Mouse (Mus musculus): ENCODE results near the gene Grn.
"Not testable (repeated sequence)": the region's sequence is repeated elsewhere in the genome, so short reads cannot be mapped to it uniquely, and the experiment has no call there.

Grn gene

GRCm38 (mm10) chr11:102401898-102402500, 28.1 kb upstream of the Grn start:
- DNase-seq (ENCODE audit: low read depth), result no peak

GRCm38 (mm10) chr11:102403657-102404056, 26.5 kb upstream of the Grn start:
- no peak for DNase-seq (ENCODE audit: low read depth)

DNA sequence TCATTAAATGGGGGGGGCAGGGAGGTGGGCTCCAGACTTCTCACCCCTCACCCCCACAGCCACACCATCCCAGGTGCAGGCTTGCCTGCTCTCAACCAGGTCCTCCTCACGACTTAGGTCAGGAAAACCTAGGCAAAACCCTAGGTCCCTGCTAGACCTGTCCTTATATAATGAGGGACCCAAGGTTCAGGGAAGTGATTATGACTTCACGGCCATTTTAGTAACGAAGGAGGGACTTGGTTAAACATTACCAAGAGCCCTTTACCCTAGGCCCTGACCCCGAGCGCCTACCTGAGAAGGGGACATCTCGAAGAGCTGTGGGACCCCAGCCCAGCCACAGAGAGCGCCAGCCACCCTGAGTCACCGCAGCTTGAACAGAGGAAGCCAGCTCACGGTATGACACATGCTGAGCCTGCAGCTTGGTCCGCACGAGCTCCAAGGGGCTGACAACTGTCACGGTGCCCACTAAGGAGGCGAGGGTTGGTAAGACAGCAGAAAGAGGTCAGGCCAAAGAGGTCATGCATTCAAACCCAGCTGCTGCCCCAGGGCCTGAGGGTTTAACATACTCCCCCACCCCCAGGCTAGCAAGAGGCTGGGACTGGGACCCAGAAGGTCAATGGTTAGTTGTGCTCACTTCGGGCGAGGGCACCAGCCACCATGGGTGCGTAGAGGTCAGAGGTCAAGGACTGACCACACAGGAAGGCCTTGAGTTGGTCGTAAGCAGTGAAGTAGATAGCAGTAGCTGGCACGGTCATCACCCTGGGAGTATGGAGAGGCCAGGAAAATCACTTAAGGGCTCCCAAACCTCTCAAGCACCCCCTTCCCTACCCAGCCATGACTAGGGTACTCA, 25.7 kb upstream of the Grn start:
- no peak for DNase-seq (ENCODE audit: low read depth)

GRCm38 (mm10) chr11:102405544-102406285, 24.4 kb upstream of the Grn start:
- DNase-seq (ENCODE audit: low read depth), result no peak

GRCm38 (mm10) chr11:102406401-102406800, 23.7 kb upstream of the Grn start:
- DNase-seq (ENCODE audit: low read depth), result no peak

GRCm38 (mm10) chr11:102406900-102407833, 22.9 kb upstream of the Grn start:
- peak; percentile 90 for DNase-seq (ENCODE audit: low read depth)

DNA sequence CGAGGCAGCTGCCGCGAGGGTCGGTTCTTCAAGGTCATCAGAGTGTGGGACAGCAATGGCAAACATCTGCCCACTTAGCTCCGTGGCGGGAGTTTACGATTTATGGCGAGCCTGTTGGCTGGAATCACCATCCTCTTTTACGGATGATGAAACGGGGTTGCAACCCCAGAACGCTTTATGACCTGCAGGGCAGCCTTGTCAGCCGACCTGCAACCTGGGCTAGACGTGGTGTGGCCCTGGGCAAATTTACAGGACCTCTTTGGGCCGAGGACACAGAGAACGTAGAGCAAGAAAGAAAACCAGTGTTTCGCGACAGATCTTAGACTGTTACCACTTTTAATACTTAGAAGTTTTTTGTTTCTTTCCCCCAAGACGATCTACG, 22.3 kb upstream of the Grn start, which contains the start of gene Slc25a39:
TSS of gene Slc25a39 (minus strand) at position 113 of the 382 bp plus-strand sequence.
- no peak for DNase-seq (ENCODE audit: low read depth)

DNA sequence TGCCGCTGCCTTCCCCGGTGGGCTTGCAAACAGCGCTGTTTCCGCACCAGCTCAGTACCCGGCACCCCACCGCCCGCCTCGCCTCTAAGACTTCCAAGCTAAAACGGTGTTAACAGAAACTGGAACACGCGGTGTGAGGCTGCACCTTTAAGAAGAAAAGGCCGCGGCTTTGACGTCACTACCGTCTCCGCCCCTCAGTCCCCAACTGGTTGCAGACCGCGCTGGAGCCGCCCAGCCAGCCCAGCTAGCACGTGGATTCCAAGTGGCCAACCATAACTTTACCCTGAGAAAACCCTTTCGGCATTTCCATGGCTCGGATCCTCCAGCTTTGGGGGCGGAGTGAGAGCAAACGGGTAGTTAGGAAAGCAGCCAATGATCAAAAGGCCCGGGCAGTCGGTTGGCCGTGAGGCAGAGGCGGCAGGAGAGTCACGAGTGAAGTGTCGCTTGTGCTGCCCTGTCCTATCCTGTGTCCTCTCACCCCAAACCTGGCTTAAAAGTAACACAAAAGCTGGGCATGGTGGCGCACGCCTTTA, 21.7 kb upstream of the Grn start:
- DNase-seq (ENCODE audit: low read depth), result peak; percentile 100

DNA sequence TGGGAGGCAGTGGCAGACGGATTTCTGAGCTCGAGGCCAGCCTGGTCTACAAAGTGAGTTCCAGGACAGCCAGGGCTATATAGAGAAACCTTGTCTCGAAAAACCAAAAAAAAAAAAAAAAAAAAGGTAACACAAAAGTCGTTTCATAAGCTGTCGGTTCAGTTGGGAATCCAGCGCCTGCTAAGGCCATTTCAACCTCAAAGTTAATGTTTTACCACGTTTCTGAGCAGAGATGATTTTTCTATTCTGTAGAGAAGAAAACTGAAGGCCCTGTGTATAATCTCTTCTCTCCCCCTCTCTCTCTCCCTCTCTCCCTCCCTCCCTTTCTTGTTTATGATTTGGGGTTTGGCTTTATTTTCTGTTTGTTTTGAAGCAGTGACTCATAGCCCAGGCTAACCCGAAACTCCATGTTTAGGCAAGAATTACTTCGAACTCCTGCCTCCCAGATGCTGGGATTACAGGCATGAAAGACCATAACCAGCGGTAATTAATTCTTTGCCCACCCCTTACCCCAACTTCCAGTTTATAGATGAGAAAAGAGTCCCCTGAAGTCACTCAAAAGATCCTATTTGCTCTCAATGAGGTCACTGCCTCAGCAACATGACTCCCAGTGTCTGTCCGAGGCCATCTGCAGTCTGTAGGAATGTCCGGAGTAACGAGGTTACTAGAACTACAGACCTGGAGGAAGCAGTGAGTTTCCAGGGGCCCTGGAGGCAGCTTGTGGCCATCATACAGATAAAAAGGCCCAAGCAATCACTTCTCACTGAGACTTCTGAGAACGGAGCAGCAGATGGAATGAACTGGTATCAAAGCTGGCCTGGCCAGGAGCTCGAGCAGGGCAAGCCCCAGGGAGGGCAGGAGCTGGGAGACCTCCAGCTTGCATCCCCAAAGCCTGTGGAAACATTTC, 21.0 kb upstream of the Grn start:
- DNase-seq (ENCODE audit: low read depth), result peak; percentile 44

DNA sequence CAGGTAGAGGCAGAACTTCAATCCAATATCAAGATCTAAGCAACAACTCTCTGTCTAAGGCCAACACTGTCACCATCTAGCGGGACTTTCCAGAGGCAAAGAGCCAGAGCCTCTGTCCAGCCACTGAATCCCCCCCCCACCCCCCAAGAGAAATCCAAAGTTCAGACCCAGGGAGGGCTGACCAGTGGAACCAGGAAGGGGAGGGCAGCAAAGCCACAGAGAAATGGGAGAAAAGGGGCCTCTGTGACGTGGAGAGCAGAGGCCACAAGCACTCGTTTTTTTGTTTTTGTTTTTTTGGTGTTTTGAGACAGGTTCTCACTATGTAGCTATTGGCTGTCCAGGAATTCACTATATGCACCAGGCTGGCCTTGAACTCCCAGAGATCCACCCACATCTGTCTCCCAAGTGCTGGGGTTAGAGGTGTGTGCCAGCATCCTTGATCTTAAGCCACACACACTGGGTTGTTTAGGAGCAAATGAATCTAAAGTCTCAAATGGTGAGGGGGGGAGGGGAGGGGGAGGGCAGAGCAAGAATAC, 20.3 kb upstream of the Grn start:
- DNase-seq (ENCODE audit: low read depth), result no peak

- DNase-seq (ENCODE audit: low read depth), result not testable (repeated sequence)
These were observed 19.8 kb upstream of the Grn start for GRCm38 (mm10) chr11:102410345-102410744.

DNA sequence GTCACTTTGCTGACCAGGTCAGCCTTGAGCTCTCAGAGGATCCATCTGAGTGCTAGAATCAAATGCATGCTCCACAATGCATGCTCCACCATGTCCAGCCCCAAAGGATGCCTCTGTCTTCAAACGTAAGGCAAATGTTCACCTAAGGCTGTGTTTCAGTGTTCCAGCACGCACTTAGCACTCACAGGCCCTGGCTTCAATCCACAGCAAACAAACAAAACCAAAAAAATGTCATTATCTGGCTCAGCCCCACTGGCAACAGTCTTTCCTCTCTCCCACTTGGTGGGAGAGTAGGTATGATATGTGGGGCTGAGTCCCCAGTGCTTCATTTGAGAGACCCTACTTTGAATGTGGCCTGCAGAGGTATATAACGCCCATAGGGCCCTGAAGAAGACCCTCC, 19.1 kb upstream of the Grn start:
- no peak for DNase-seq (ENCODE audit: low read depth)

DNA sequence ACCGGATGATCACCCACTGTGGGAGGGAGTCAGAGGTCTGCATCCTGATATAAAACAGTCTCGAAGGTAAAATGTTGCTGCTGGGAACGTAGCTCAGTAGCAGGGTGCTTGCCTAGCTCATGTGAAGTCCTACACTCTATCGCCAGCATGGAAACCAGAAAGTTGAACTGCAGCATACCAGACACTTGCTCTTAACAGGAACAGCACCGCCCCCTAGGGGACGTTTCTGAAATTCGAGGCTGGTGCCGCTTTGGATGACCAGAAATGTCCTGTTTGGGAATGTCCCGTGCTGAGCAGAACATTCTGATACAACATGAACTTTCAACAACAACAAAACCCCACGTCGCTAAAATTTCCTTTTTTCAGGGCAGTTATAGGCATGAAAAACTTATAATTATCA, 18.4 kb upstream of the Grn start:
- DNase-seq (ENCODE audit: low read depth), result peak; percentile 92

DNA sequence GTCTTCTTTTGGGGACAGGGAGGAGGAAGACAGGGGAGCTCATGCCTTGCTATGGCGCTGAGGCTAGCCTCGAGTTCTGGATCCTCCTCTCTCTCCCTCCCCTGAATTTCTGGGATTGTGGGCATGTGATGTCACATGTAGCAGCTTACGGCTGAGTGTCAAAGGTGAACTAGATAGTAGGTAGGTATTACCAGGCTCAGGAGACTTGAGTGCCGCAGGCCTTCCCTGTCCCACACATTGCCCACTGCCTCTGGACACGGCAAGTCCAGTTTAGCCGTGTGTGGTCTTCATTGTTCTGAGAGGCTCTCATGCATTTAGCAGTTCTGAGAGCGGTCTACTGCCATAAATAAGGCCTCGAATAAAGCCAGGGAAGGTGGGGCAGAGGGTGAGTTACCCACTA, 17.1 kb upstream of the Grn start:
- no peak for DNase-seq (ENCODE audit: low read depth)

DNA sequence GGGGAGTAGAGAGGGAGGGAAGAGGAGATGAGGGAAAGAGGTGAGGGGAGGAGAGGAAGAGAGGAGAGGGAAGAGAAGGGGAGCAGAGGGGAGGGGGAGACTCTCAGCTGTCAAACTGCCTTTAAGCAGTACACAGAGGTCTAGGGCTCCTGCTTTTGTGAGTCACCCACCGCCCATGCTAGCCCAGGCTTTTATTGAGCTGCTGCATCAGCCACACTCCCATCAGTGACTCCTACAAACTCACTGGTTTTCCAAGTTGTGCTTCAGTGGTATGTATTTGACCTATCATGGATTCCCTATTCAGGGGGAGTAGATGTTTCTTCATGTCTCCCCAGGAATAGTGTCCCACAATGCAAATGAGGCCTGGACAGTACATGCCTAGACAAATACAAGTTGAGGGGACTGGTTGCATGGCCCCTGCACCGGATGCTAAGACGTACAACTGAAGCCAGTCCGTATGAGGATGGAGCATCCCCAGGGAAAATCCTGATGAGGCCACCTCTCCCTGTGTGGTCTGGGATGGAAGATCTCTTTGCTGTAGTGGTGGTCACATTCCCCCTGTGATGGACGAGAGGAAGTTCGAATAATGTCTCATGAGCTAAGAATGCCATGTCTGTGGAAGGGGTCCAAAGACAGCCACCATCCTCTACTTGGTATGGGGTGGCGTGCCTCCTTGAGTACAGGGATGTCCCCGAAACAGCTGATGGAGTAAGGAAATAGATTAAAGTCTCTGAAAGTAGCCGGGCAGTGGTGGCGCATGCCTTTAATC, 14.9 kb upstream of the Grn start:
- DNase-seq (ENCODE audit: low read depth), result no peak

GRCm38 (mm10) chr11:102417160-102417559, 13.0 kb upstream of the Grn start:
- no peak for DNase-seq (ENCODE audit: low read depth)

DNA sequence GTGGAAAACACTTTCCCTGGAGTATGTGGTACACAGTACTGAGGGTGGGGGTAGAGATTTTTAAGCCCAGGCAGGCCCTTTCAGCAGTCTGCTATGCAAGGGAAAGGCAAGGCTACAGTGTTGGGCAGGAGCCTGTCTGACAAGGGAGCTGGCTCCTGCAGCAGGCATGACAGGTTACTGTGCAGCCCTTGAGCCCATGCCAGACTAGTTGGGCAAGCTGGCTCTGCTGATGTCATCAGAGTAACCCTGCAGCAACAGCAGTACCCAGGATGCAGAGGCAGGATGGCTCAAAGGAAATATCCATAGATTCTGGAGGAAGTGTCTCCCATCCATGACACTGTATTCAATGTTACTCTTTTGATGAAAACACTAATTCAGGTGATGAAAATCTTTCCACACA, 11.2 kb upstream of the Grn start:
- DNase-seq (ENCODE audit: low read depth), result no peak

DNA sequence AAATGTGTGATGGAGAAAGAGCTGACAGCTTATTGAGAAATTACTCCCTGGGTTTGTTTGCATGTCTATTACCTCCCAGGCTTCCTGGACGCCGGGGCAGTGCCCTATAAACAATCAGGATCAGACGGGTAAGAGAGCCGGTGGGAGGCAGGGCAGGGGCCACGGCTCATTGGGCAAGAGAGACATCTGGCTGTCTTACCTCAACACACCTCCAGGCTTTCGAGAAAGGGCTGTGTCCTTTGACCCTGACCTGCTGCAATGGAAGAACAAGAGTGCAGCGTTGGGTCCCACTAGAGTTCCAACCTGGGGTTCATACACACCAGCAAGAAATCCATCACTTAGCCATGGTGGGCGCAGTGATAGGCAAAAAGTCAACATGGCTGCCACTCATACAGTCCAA, 8.6 kb upstream of the Grn start:
- no peak for DNase-seq (ENCODE audit: low read depth)

DNA sequence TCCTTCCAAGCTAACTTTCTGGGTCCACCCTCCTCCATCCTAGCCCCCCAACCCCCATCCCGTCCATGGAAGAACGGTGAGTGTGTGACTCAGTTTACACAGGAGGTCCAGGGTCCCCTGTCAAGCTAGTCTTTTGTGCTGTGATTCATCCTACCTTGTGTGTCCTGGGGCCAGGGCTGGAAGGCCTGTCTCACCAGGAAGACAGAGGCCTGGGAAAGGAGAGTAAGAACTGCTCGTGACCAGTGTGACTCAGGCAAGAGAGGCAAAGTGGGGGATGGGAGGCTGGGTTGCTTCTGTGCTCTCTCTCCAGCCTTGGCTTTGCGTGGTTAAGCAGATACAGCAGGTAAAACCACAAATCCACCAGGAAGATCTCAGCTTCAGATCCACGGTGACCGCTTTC, 5.4 kb upstream of the Grn start:
- DNase-seq (ENCODE audit: low read depth), result peak; percentile 65

Data from 416B (cell line).